11 mouse cellular contexts compared by ENCODE assay signal in the genomic region with DNA sequence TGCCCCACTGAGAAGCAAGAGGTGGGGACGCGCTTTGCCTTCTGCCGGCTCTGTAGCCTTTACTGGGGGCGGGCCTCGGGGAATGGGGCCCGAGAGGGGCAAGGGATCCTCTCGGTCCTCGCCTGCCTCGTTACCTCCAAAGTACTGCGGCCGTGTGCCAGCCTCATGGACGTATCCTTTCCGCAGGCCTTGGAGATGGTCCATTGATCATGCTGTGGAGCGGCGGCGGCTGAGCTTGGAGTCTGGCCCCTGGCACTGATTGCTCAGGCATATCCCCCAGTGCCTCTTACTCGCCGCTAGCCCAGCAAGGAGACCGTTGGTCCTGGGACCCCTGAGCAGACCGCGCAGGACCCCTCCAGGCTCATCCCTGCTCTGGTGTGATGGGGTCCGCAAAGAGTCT. TPM values are rescaled to one million over a fixed set of nuclear protein-coding genes. Genes with fewer than 3 reads are reported as not detected.
DNase-seq lines count a peak whose midpoint lies in the region; ATAC-seq and TF ChIP-seq lines count a peak whose summit lies in the region.
"Had no signal": no experiment of that assay in that cellular context is flagged by ENCODE, and none has a peak within 500 bp of the region (broad histone marks: within the 10 kb centered on the region; RNA-seq: fewer than 3 reads in every experiment).

No protein-coding gene starts in this region.

- peak overlapping the region; percentile 44 for H3K4me2 ChIP-seq in heart, embryonic 12.5 days
- 0 out of 2 replicates have a peak overlapping the region, but pooled peaks have one; percentile 8 for H3K4me2 ChIP-seq in lung, postnatal 0 days (replicated peaks; ENCODE audit: low read depth, low read length)
- 0 out of 2 replicates have a peak overlapping the region, but pooled peaks have one; percentile 13 for H3K4me2 ChIP-seq in hindbrain, embryonic 13.5 days
- H3K4me2 ChIP-seq in stomach, embryonic 15.5 days = peak overlapping the region; percentile 46

- H3K9me3 ChIP-seq in heart, embryonic 12.5 days (replicated peaks) = no peaks in the 10 kb centered on the region
- no peaks in the 10 kb centered on the region for H3K9me3 ChIP-seq in lung, postnatal 0 days (ENCODE audit: low read length)
- H3K9me3 ChIP-seq in hindbrain, embryonic 13.5 days = no peaks in the 10 kb centered on the region
- no peaks in the 10 kb centered on the region for H3K9me3 ChIP-seq in stomach, embryonic 15.5 days

- no peak; the same call in 1 of the 2 replicates for ATAC-seq in heart, embryonic 12.5 days (ENCODE audit: insufficient number of reproducible peaks, low FRiP score)
- ATAC-seq in lung, postnatal 0 days = no peak
- no peak for ATAC-seq in hindbrain, embryonic 13.5 days (ENCODE audit: low FRiP score)
- ATAC-seq in stomach, embryonic 15.5 days (ENCODE audit: insufficient read depth, low FRiP score, low read depth) = no peak

- no peak for TF ChIP-seq EP300 in lung, postnatal 0 days (IDR thresholded peaks at IDR 0.05)

- DNase-seq in heart, adult 8-10 months (ENCODE audit: low spot score) = no peak
- no peak for DNase-seq in lung, postnatal 0 days (ENCODE audit: low spot score)
- DNase-seq in lung, postnatal 14 days = no peak
- no peak for DNase-seq in left cerebral cortex, adult 18-20 months (ENCODE audit: low spot score in 2 of 2)
- no peak for DNase-seq in layer of hippocampus, postnatal 10 days (ENCODE audit: low spot score in 2 of 2)
- DNase-seq: adrenal gland, postnatal 25 days had no signal

- TF ChIP-seq CTCF in lung, postnatal 0 days (IDR thresholded peaks at IDR 0.05) = no peak

- no peak overlapping the region for H3K9ac ChIP-seq in heart, embryonic 12.5 days
- no peak overlapping the region for H3K9ac ChIP-seq in lung, postnatal 0 days (replicated peaks; ENCODE audit: low read depth)
- H3K9ac ChIP-seq in hindbrain, embryonic 13.5 days = no peak overlapping the region
- no peak overlapping the region for H3K9ac ChIP-seq in stomach, embryonic 15.5 days

- no peaks in the 10 kb centered on the region for H3K36me3 ChIP-seq in heart, embryonic 12.5 days
- H3K36me3 ChIP-seq in lung, postnatal 0 days (ENCODE audit: insufficient read depth, low read length) = no peaks in the 10 kb centered on the region
- no peaks in the 10 kb centered on the region for H3K36me3 ChIP-seq in hindbrain, embryonic 13.5 days
- H3K36me3 ChIP-seq in stomach, embryonic 15.5 days = no peaks in the 10 kb centered on the region

- WGBS in heart, embryonic 12.5 days = 18% methylated on average over 22 of the region's 22 CpGs
- 23% methylated on average over 17 of the region's 22 CpGs for WGBS in lung, postnatal 0 days
- 24% methylated on average over 22 of the region's 22 CpGs for WGBS in hindbrain, embryonic 13.5 days
- 14% methylated on average over 22 of the region's 22 CpGs for WGBS in stomach, embryonic 15.5 days

- peaks cover 8% of the 10 kb centered on the region; the same call in 1 of the 2 replicates for H3K4me1 ChIP-seq in heart, embryonic 12.5 days (replicated peaks)
- peaks cover 5% of the 10 kb centered on the region; the same call in 1 of the 2 replicates for H3K4me1 ChIP-seq in lung, postnatal 0 days (ENCODE audit: insufficient read depth, low read depth, low read length)
- H3K4me1 ChIP-seq in hindbrain, embryonic 13.5 days (replicated peaks) = peaks cover 15% of the 10 kb centered on the region
- peaks cover 10% of the 10 kb centered on the region; the same call in 1 of the 2 replicates for H3K4me1 ChIP-seq in stomach, embryonic 15.5 days

- H3K27ac ChIP-seq in heart, embryonic 12.5 days (ENCODE audit: poor library complexity, severe bottlenecking) = no peak overlapping the region
- H3K27ac ChIP-seq in lung, postnatal 0 days (ENCODE audit: low read length) = no peak overlapping the region
- H3K27ac ChIP-seq in hindbrain, embryonic 13.5 days = no peak overlapping the region
- no peak overlapping the region for H3K27ac ChIP-seq in stomach, embryonic 15.5 days
- H3K27ac ChIP-seq: layer of hippocampus, adult 2 months had no signal

- H3K27me3 ChIP-seq in heart, embryonic 12.5 days (replicated peaks) = peaks cover 81% of the 10 kb centered on the region
- H3K27me3 ChIP-seq in lung, postnatal 0 days (replicated peaks; ENCODE audit: insufficient read depth, low read length) = peaks cover 25% of the 10 kb centered on the region
- peaks cover 75% of the 10 kb centered on the region for H3K27me3 ChIP-seq in hindbrain, embryonic 13.5 days
- H3K27me3 ChIP-seq in stomach, embryonic 15.5 days (replicated peaks) = peaks cover 31% of the 10 kb centered on the region

- peak overlapping the region; percentile 26 for H3K4me3 ChIP-seq in heart, embryonic 12.5 days
- no peak overlapping the region for H3K4me3 ChIP-seq in lung, postnatal 0 days (ENCODE audit: low read depth, low read length)
- H3K4me3 ChIP-seq in hindbrain, embryonic 13.5 days = no peak overlapping the region
- H3K4me3 ChIP-seq in stomach, embryonic 15.5 days (replicated peaks) = peak overlapping the region; percentile 19; the same call in 1 of the 2 replicates
- H3K4me3 ChIP-seq: layer of hippocampus, adult 2 months had no signal

RNA-seq across cellular contexts. Expression of a gene that starts 1.1 kb away (rescaled TPM):
- polyA plus RNA-seq in heart, embryonic 12.5 days (2016; fragmentation: Nextera tagmentation; extraction: Ambion mirVana) = 0.12 and 0.14 TPM in 2 replicates
- total RNA-seq in heart, adult 8-10 months (2022) = not detected
- polyA plus RNA-seq in lung, postnatal 0 days (2015; fragmentation: Nextera tagmentation; extraction: Ambion mirVana) = 0.38 and 0.44 TPM in 2 replicates
- 0.21 and 0.25 TPM in 2 replicates for polyA plus RNA-seq in hindbrain, embryonic 13.5 days (2015; fragmentation: Nextera tagmentation; extraction: Ambion mirVana)
- 0.19 and 0.21 TPM in 2 replicates for polyA plus RNA-seq in stomach, embryonic 15.5 days (2015; fragmentation: Nextera tagmentation; extraction: Ambion mirVana)
- total RNA-seq in left cerebral cortex, adult 18-20 months (2021) = not detected
- not detected for total RNA-seq in layer of hippocampus, postnatal 10 days (2021)
- total RNA-seq: adrenal gland, postnatal 25 days; gastrocnemius, adult 8-10 months; layer of hippocampus, adult 2 months had no signal

RNA-seq across cellular contexts. Expression of a gene that starts 5.4 kb away (rescaled TPM):
- 15.3 and 17.8 TPM in 2 replicates for polyA plus RNA-seq in heart, embryonic 12.5 days (2016; fragmentation: Nextera tagmentation; extraction: Ambion mirVana)
- 10 to 100 TPM; 32.0 to 42.2 (median 38.6) TPM for total RNA-seq in heart, adult 8-10 months (2022)
- polyA plus RNA-seq in lung, postnatal 0 days (2015; fragmentation: Nextera tagmentation; extraction: Ambion mirVana) = 26.0 and 29.9 TPM in 2 replicates
- 35.0 and 42.2 TPM in 2 replicates for polyA plus RNA-seq in hindbrain, embryonic 13.5 days (2015; fragmentation: Nextera tagmentation; extraction: Ambion mirVana)
- polyA plus RNA-seq in stomach, embryonic 15.5 days (2015; fragmentation: Nextera tagmentation; extraction: Ambion mirVana) = 24.3 and 25.0 TPM in 2 replicates
- total RNA-seq in left cerebral cortex, adult 18-20 months (2021) = 10 to 100 TPM; 21.7 to 23.1 TPM
- total RNA-seq in layer of hippocampus, postnatal 10 days (2021) = 10 to 100 TPM; 19.9 to 21.1 TPM

RNA-seq across cellular contexts. Expression of a gene that starts 8.1 kb away (rescaled TPM):
- 48.6 and 49.2 TPM in 2 replicates for polyA plus RNA-seq in heart, embryonic 12.5 days (2016; fragmentation: Nextera tagmentation; extraction: Ambion mirVana)
- total RNA-seq in heart, adult 8-10 months (2022) = 10 to 100 TPM; 67.3 to 75.3 (median 71.3) TPM
- 34.7 and 41.2 TPM in 2 replicates for polyA plus RNA-seq in lung, postnatal 0 days (2015; fragmentation: Nextera tagmentation; extraction: Ambion mirVana)
- 67.9 and 75.5 TPM in 2 replicates for polyA plus RNA-seq in hindbrain, embryonic 13.5 days (2015; fragmentation: Nextera tagmentation; extraction: Ambion mirVana)
- polyA plus RNA-seq in stomach, embryonic 15.5 days (2015; fragmentation: Nextera tagmentation; extraction: Ambion mirVana) = 64.2 and 65.6 TPM in 2 replicates
- total RNA-seq in left cerebral cortex, adult 18-20 months (2021) = 100 to 1,000 TPM; 146 to 150 TPM
- 10 to 100 TPM; 84.7 to 96.9 TPM for total RNA-seq in layer of hippocampus, postnatal 10 days (2021)

RNA-seq across cellular contexts. Expression of a gene that starts 11.4 kb away (rescaled TPM):
- 0.63 and 1.1 TPM in 2 replicates for polyA plus RNA-seq in heart, embryonic 12.5 days (2016; fragmentation: Nextera tagmentation; extraction: Ambion mirVana)
- total RNA-seq in heart, adult 8-10 months (2022) = 1 to 10 TPM; 3.4 to 6.0 (median 4.3) TPM
- 2.5 and 2.8 TPM in 2 replicates for polyA plus RNA-seq in lung, postnatal 0 days (2015; fragmentation: Nextera tagmentation; extraction: Ambion mirVana)
- 2.5 and 3.3 TPM in 2 replicates for polyA plus RNA-seq in hindbrain, embryonic 13.5 days (2015; fragmentation: Nextera tagmentation; extraction: Ambion mirVana)
- polyA plus RNA-seq in stomach, embryonic 15.5 days (2015; fragmentation: Nextera tagmentation; extraction: Ambion mirVana) = 4.0 and 6.2 TPM in 2 replicates
- under 1 TPM; 0.66 to 0.79 TPM for total RNA-seq in left cerebral cortex, adult 18-20 months (2021)
- total RNA-seq in layer of hippocampus, postnatal 10 days (2021) = 1 to 10 TPM; 1.1 to 1.4 TPM

RNA-seq across cellular contexts. Expression of a gene that starts 34.8 kb away (rescaled TPM):
- polyA plus RNA-seq in heart, embryonic 12.5 days (2016; fragmentation: Nextera tagmentation; extraction: Ambion mirVana) = 0.46 and 0.51 TPM in 2 replicates
- under 1 TPM; 0.09 to 0.38 (median 0.25) TPM for total RNA-seq in heart, adult 8-10 months (2022)
- 0.07 TPM in 1 of 2 replicates, not detected in the other for polyA plus RNA-seq in lung, postnatal 0 days (2015; fragmentation: Nextera tagmentation; extraction: Ambion mirVana)
- polyA plus RNA-seq in hindbrain, embryonic 13.5 days (2015; fragmentation: Nextera tagmentation; extraction: Ambion mirVana) = 8.1 and 8.2 TPM in 2 replicates
- polyA plus RNA-seq in stomach, embryonic 15.5 days (2015; fragmentation: Nextera tagmentation; extraction: Ambion mirVana) = 1.0 and 1.1 TPM in 2 replicates
- total RNA-seq in left cerebral cortex, adult 18-20 months (2021) = 10 to 100 TPM; 85.6 to 86.3 TPM
- total RNA-seq in layer of hippocampus, postnatal 10 days (2021) = 10 to 100 TPM; 82.7 to 84.8 TPM

Comparison
In these comparisons a context has a peak if more than half of its experiments do, and no peak if none do; other contexts are left out.
1. H3K4me3 ChIP-seq: peak in heart, embryonic 12.5 days (single experiment) and stomach, embryonic 15.5 days (single experiment); none in lung, postnatal 0 days (single experiment) and hindbrain, embryonic 13.5 days (single experiment).
2. Peak in every context shown above with its lines, with median percentiles within 50 percentile points of each other: H3K4me2 ChIP-seq.